Mouse (Mus musculus): Measurements from ENCODE around the gene Notch1. TPM values are rescaled to one million over a fixed set of nuclear protein-coding genes. Genes with fewer than 3 reads are reported as not detected.
A peak's percentile ranks its signal among the peaks of the same experiment; 100 is the strongest.

The Notch1 gene
- polyA plus RNA-seq, 1 experiment from 2014 or later: 19.3 TPM

DNA sequence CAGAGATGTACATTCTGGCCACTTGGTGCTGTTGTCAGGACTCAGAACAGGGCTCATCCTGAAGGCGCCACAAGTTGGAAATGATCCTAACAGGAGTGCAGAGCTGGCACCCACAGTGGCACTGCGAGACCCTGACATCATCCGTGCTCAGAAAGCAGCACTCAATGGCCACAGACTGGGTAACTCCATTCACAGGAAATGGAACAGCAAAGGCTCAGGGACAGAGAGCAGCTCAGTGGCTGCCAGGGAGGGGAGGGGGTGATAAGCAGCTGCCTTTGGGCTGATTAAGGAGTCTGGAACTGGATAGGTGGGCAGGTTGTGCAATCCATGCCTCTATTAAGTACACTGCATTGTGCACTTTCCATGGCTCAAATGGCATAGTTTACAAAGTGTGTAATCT lies 20.0 kb downstream of the Notch1 start:
- WGBS: 73% methylated on average over 3 of the region's 3 CpGs
- 0 out of 2 replicates have a peak overlapping the region, but pooled peaks have one; percentile 91 for H3K9ac ChIP-seq
- ATAC-seq (ENCODE audit: low read depth): no peak

DNA sequence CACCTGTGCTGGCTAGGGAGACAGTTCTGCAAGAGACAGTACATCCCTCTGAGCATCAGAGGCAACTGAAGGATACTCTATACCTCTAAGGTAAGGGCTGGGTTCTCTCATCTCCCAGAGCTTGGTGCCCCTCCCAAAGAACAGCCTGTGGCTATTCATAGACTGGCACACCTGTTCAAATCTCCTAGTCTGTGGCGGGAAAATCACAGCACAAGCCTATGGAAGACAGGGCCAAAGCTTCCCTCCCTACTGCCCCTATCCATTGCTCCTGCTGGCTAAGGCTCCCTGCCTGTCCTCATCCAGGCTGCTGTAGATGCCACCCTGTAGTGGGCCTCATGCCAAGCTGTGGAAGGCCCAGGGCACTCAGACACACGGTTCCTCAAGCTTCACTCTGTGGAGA lies 20.8 kb downstream of the Notch1 start:
- Histone ChIP-seq H3K9ac (no peak overlapping the region), H3K4me2 (peak overlapping the region; percentile 48), H3K9me3 (no peaks in the 10 kb centered on the region), H3K27ac (replicated peaks) (peak overlapping the region; percentile 14; the same call in 1 of the 2 replicates), H3K4me1 (replicated peaks) (peaks cover 100% of the 10 kb centered on the region), H3K27me3 (no peaks in the 10 kb centered on the region), H3K4me3 (no peak overlapping the region), H3K36me3 (no peaks in the 10 kb centered on the region)
- no peak for ATAC-seq (ENCODE audit: low read depth)
- 78% methylated on average over 2 of the region's 2 CpGs for WGBS

More for the DNA sequence above, 20.0 kb downstream of the Notch1 start:
- peak overlapping the region; percentile 83 for H3K4me2 ChIP-seq
- no peak overlapping the region for H3K4me3 ChIP-seq
- peaks cover under 1% of the 10 kb centered on the region; the same call in 1 of the 2 replicates for H3K27me3 ChIP-seq
- H3K9me3 ChIP-seq: no peaks in the 10 kb centered on the region
- H3K36me3 ChIP-seq: no peaks in the 10 kb centered on the region
- peaks cover 100% of the 10 kb centered on the region for H3K4me1 ChIP-seq (replicated peaks)
- H3K27ac ChIP-seq (replicated peaks): peak overlapping the region; percentile 94

DNA sequence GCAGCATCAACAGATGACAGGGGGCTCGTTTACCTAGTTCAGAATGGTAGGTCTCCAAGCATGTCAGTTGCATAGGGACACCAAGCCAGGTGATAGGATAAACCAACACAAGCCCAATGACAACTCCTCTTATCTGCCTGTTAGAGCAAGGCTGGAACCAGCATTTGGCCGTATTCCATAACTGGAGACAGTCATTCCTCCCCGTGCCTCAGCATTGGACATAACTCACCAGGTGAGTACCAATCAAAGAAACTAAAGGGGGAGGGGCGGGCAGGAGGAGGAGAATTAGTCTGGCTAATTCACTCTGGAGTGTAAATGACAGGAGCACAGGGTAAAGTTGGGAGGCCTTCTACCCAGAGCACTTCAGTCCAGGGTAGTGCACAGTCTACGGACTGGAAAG lies 21.5 kb downstream of the Notch1 start:
- H3K36me3 ChIP-seq: no peaks in the 10 kb centered on the region
- H3K9me3 ChIP-seq: no peaks in the 10 kb centered on the region
- no peak overlapping the region for H3K4me3 ChIP-seq
- peaks cover 100% of the 10 kb centered on the region for H3K4me1 ChIP-seq (replicated peaks)
- H3K27me3 ChIP-seq: no peaks in the 10 kb centered on the region
- peak overlapping the region; percentile 48 for H3K4me2 ChIP-seq
- peak overlapping the region; percentile 94 for H3K27ac ChIP-seq (replicated peaks)
- peak overlapping the region; percentile 43; the same call in 1 of the 2 replicates for H3K9ac ChIP-seq
- ATAC-seq (ENCODE audit: low read depth): no peak
- 64% methylated on average over 5 of the region's 5 CpGs for WGBS

DNA sequence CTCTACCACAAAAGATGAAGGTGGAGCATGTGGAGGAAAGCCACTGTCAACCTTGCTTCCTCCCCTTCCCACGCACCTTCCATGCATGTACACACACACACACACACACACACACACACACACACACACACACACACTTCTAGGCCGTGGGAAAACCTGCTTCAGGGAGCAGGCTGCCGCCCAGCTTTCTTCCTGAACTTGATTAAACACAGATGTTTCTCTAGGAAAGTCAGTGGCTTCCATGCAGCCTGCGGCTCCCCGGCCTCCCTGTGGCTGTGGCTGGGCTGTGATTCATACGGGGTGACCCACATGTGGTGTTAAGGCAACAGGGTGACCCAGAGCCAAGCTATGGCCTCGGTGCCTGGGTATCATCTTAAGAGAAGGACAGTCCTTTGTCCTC lies 22.1 kb downstream of the Notch1 start:
- H3K4me1 ChIP-seq (replicated peaks): peaks cover 100% of the 10 kb centered on the region
- H3K4me3 ChIP-seq: no peak overlapping the region
- H3K27me3 ChIP-seq: no peaks in the 10 kb centered on the region
- 40% methylated on average over 7 of the region's 7 CpGs for WGBS
- peak overlapping the region; percentile 94 for H3K27ac ChIP-seq (replicated peaks)
- H3K9me3 ChIP-seq: no peaks in the 10 kb centered on the region
- peak overlapping the region; percentile 48 for H3K4me2 ChIP-seq
- no peaks in the 10 kb centered on the region for H3K36me3 ChIP-seq
- ATAC-seq (ENCODE audit: low read depth): no peak
- H3K9ac ChIP-seq: 0 out of 2 replicates have a peak overlapping the region, but pooled peaks have one; percentile 43

DNA sequence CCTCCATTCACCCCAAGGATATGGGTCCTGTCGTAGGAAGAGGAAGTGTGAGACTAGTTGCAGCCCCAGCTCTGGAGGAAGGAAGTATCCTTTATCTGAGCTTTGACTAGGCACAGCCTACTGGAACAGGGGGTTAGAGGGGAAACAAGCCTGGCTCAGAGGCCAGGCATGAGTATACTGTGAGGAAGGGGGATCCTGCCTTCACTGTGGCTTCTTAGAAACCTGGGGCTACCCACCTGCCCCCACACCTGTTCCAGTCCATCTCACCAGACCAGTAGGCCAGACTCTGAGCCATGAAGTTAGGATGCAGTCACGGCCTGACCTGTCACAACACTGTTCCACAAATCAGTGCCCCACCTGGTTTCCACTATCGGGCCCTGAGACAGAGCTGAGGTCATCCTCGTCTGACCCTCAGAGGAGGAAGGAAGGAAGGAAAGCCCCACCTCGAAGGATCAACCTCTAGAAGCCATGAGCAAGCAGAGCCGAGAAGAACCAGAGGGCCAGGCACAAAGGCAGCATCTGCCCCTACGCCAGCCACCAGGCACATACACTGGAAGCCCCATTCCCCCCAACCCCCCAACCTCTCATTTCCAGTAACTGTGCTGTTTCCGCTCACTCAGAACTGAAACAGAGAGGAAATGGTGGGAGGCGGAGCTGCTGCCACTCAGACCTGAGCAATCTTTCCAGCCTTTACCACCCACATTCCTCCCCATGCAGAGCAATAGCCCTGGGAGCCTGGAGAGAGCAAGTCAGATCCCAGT lies 23.3 kb downstream of the Notch1 start:
- Histone ChIP-seq H3K4me1 (replicated peaks) (peaks cover 100% of the 10 kb centered on the region), H3K27ac (replicated peaks) (peak overlapping the region; percentile 94), H3K9ac (peak overlapping the region; percentile 31), H3K4me3 (no peak overlapping the region), H3K4me2 (peak overlapping the region; percentile 48), H3K36me3 (no peaks in the 10 kb centered on the region), H3K9me3 (no peaks in the 10 kb centered on the region), H3K27me3 (no peaks in the 10 kb centered on the region)
- WGBS: 24% methylated on average over 9 of the region's 9 CpGs
- ATAC-seq (ENCODE audit: low read depth): no peak

DNA sequence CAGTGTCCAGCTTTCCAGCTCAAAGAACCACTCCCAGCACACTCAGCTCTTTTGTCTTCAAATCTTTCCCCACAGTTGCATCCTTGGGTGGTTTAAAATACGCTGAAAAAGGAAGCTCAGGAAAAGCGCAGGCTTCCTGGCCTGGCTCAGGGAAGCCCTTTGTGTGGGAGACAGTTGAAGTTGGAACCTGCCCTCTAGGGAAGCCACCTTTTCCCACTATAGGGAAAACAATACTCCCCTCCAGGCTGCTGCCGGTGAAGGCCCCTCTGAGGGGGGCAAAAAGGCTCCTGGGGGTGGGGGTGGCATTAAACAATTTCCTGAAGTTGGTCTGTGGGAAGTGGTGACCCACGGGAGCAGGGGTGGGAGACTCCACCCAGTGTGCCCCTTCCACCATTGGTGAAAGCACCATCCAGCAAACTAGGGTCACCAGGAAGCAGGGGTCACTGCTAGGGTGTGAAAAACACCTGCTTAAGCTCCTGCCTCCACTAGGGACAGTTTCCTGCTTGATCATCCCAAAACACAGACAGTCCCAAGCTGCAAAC lies 25.6 kb downstream of the Notch1 start:
- Histone ChIP-seq H3K4me1 (replicated peaks) (peaks cover 100% of the 10 kb centered on the region), H3K9me3 (no peaks in the 10 kb centered on the region), H3K27ac (replicated peaks) (peak overlapping the region; percentile 94), H3K27me3 (no peaks in the 10 kb centered on the region), H3K36me3 (no peaks in the 10 kb centered on the region), H3K9ac (peak overlapping the region; percentile 50), H3K4me2 (peak overlapping the region; percentile 48), H3K4me3 (no peak overlapping the region)
- 25% methylated on average over 4 of the region's 4 CpGs for WGBS
- ATAC-seq (ENCODE audit: low read depth): no peak

DNA sequence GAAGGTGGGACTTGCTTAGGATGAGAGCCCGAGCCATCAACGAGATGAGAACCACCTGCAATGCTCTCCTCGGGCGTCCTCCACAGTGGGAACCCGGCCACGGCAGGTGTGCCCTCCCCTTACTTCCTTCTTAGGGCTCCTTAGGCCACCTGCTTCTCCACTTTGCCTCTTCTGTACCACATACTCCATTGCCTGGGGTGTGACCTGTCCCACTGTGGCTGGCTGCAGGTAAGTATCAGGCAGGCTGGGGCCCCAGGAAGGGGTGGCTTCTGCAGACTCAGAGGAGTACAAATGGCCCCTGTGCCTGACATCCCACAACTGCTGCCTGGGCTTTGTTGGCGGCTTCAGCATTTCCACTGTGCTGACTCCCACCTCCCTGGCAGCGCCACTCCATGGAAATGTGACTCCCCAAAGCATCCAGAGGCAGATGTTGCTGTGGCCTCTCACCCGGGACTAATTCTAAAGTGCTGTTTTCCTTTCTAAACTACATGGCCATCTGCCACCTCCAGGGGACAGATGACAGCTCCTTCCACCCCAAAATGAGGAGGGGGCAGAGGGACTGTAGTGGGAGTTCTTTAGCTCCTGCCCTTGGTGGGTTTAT lies 27.8 kb downstream of the Notch1 start:
- H3K4me3 ChIP-seq: no peak overlapping the region
- 42% methylated on average over 9 of the region's 9 CpGs for WGBS

DNA sequence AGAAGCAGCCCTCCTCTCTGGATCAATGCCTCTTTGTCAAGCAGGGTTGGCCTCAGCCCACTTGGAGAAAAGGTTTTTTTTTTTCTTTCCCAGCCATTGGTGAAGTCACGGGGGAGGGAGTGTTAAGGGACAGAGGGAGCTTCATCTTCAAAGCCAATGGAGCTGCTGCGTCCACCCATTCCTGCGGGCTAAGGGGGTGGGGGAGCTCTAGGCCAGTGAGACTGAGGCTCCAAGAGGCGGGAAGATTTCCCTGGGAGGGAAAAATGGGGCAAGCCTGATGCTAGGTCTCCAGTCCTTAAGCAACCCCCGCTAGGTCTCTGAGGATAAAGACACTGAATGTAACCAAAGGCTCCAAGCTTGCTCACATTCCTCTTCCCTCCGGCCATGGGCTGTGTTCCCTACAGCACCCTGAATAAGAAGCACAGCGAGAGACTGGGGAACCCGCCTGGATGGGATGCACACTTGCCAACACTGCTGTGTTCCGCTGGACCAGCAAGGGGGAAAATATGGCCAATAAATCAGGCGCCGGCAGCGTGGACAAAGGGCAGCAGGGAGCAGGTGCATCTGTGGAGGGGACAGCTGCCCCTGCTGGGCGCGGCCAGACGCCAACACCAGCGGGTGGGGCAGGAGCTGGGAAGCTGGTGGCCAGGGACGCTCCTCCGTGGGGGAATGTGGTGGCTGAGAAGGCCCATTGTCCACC lies 29.0 kb downstream of the Notch1 start:
- H3K4me2 ChIP-seq: peak overlapping the region; percentile 48
- 0 out of 2 replicates have a peak overlapping the region, but pooled peaks have one; percentile 5 for H3K4me3 ChIP-seq
- H3K9ac ChIP-seq: peak overlapping the region; percentile 55
- WGBS: 5% methylated on average over 18 of the region's 18 CpGs
- peak; percentile 58 for ATAC-seq (ENCODE audit: low read depth)
- H3K4me1 ChIP-seq (replicated peaks): peaks cover 100% of the 10 kb centered on the region
- no peaks in the 10 kb centered on the region for H3K9me3 ChIP-seq
- peak overlapping the region; percentile 94 for H3K27ac ChIP-seq (replicated peaks)
- H3K36me3 ChIP-seq: peaks cover 5% of the 10 kb centered on the region; the same call in 1 of the 2 replicates
- no peaks in the 10 kb centered on the region for H3K27me3 ChIP-seq

More for the DNA sequence above, 27.8 kb downstream of the Notch1 start:
- Histone ChIP-seq H3K27ac (replicated peaks) (peak overlapping the region; percentile 94), H3K36me3 (peaks cover 5% of the 10 kb centered on the region; the same call in 1 of the 2 replicates), H3K4me2 (peak overlapping the region; percentile 48), H3K9me3 (no peaks in the 10 kb centered on the region), H3K4me1 (replicated peaks) (peaks cover 100% of the 10 kb centered on the region), H3K9ac (peak overlapping the region; percentile 49; the same call in 1 of the 2 replicates), H3K27me3 (no peaks in the 10 kb centered on the region)
- ATAC-seq (ENCODE audit: low read depth): peak; percentile 3; the same call in 1 of the 2 replicates

DNA sequence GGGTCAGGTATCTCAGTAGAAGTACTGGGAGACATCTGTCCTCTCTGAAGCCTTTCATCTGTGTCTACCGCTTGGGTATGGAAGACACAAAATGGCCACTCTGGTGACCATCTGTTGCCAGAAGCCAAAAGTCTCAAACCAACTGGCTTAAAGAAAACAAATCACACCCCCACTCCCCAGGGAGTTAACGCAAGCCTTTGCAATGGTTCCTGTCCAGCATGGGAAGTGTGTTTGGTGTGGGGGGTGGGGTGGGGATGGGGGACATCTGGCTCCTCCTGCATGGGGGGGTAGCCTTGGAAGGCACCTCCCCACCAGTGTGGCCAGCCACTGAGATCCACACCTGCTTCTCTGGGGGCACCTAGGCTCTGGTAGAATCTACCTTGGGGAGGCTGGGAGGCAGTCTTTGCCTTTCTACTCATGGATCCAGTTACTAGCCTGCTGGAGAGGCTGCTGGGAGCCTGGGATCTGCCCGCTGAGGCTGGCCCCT lies 29.6 kb downstream of the Notch1 start:
- H3K4me1 ChIP-seq (replicated peaks): peaks cover 100% of the 10 kb centered on the region
- no peaks in the 10 kb centered on the region for H3K27me3 ChIP-seq
- 0 out of 2 replicates have a peak, but pooled peaks have one; percentile 0 for ATAC-seq (ENCODE audit: low read depth)
- peak overlapping the region; percentile 55 for H3K9ac ChIP-seq
- 0 out of 2 replicates have a peak overlapping the region, but pooled peaks have one; percentile 5 for H3K4me3 ChIP-seq
- peak overlapping the region; percentile 48 for H3K4me2 ChIP-seq
- WGBS: 3% methylated on average over 3 of the region's 3 CpGs
- peak overlapping the region; percentile 94 for H3K27ac ChIP-seq (replicated peaks)
- peaks cover 6% of the 10 kb centered on the region for H3K36me3 ChIP-seq
- H3K9me3 ChIP-seq: no peaks in the 10 kb centered on the region

DNA sequence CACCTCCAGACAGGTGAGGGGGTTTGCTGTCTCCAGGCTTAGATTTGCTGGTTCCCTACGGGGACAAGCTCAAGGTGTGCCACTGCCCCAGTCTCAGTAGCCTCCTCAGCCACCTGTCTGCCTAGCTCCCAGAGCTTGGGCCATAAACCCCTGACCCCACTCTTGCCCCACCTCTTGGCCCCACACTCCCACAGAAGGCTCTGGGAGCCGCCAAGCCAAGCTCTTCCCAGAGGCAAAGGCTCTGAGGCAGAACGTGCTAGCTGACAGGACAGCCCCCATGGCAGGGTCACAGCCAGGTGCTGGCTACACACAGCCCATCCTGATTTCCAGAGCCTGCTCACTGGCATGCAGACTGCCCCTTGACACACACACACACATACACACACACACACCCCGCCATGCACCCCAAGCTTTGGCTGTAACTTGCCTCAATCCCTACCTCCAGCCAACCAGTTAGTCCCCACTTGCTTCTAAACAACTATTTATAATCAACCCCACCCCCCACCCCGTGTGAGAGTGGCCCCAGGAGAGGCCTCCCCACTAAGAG lies 30.1 kb downstream of the Notch1 start:
- Histone ChIP-seq H3K4me1 (replicated peaks) (peaks cover 99% of the 10 kb centered on the region), H3K9ac (peak overlapping the region; percentile 55), H3K4me3 (no peak overlapping the region), H3K27ac (replicated peaks) (peak overlapping the region; percentile 94), H3K27me3 (no peaks in the 10 kb centered on the region), H3K36me3 (peaks cover 11% of the 10 kb centered on the region), H3K4me2 (peak overlapping the region; percentile 48), H3K9me3 (no peaks in the 10 kb centered on the region)
- 14% methylated on average over 5 of the region's 5 CpGs for WGBS
- no peak for ATAC-seq (ENCODE audit: low read depth)

DNA sequence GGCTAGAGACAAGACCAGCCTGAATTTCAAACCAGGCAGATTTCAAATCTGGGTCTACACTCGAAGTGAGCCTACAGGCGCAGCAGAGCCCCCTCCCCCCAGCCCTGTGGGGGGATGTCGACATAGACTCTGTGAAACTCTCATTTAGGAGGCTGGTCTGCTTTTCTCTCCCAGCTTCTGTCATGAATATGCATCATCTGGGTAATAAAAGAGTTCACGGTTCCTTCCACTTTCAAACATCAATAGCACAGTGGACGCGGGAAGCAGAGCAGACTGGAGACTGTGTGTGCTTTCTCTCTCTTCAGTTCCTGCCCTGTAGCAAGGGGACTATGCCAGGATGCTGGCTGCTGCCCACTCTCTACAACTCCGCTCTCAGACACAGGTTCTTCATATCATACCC lies 30.8 kb downstream of the Notch1 start:
- Histone ChIP-seq H3K27me3 (no peaks in the 10 kb centered on the region), H3K36me3 (peaks cover 18% of the 10 kb centered on the region), H3K4me2 (peak overlapping the region; percentile 48), H3K4me3 (no peak overlapping the region), H3K4me1 (replicated peaks) (peaks cover 99% of the 10 kb centered on the region), H3K27ac (replicated peaks) (peak overlapping the region; percentile 94), H3K9ac (peak overlapping the region; percentile 55), H3K9me3 (no peaks in the 10 kb centered on the region)
- WGBS: 9% methylated on average over 7 of the region's 7 CpGs
- ATAC-seq (ENCODE audit: low read depth): peak; percentile 37
